Mouse (Mus musculus) cerebellum, adult 9-10 months (tissue): ENCODE measurements around the gene Nutm2.
"Not testable (repeated sequence)": the region's sequence is repeated elsewhere in the genome, so short reads cannot be mapped to it uniquely, and the experiment has no call there.

ENCODE experiments used
- DNase-seq: peaks from one replicate; pipeline ENCODE4 v3.0.0; 2022

The Nutm2 gene

GRCm38 (mm10) chr13:50467007-50467406, at the start of gene Nutm2:
TSS of gene Nutm2 (plus strand) at chr13:50467307.
- no peak for DNase-seq

GRCm38 (mm10) chr13:50417389-50418183, 49.5 kb upstream of the Nutm2 start, which contains the start of gene Fbxw17:
TSS of gene Fbxw17 (plus strand) at chr13:50417864.
- peak; percentile 78 for DNase-seq

- DNase-seq = no peak
Measured at GRCm38 (mm10) chr13:50418421-50418820, 48.7 kb upstream of the Nutm2 start.

- DNase-seq = no peak
Measured at GRCm38 (mm10) chr13:50423625-50424209, 43.4 kb upstream of the Nutm2 start.

GRCm38 (mm10) chr13:50424517-50424916, 42.6 kb upstream of the Nutm2 start:
- DNase-seq = no peak

GRCm38 (mm10) chr13:50426686-50427085, 40.4 kb upstream of the Nutm2 start:
- DNase-seq = no peak

GRCm38 (mm10) chr13:50443812-50444211, 23.3 kb upstream of the Nutm2 start, which contains the start of gene Gm47429:
TSS of gene Gm47429 (minus strand) at chr13:50443912.
- no peak for DNase-seq

- no peak for DNase-seq
Measured at GRCm38 (mm10) chr13:50445261-50445660, 21.8 kb upstream of the Nutm2 start.

GRCm38 (mm10) chr13:50452266-50452665, 14.8 kb upstream of the Nutm2 start:
- not testable (repeated sequence) for DNase-seq

GRCm38 (mm10) chr13:50453426-50453825, 13.7 kb upstream of the Nutm2 start:
- DNase-seq = no peak

GRCm38 (mm10) chr13:50460433-50460832, 6.7 kb upstream of the Nutm2 start:
- DNase-seq = not testable (repeated sequence)

- DNase-seq = no peak
Measured at GRCm38 (mm10) chr13:50464621-50465562, 2.2 kb upstream of the Nutm2 start.

GRCm38 (mm10) chr13:50488510-50488909, 21.4 kb downstream of the Nutm2 start:
- not testable (repeated sequence) for DNase-seq

- not testable (repeated sequence) for DNase-seq
Measured at GRCm38 (mm10) chr13:50510470-50511343, 43.6 kb downstream of the Nutm2 start.
